Mouse (Mus musculus) stomach, postnatal 0 days (tissue): ENCODE results near the gene Klc1.
A peak's percentile ranks its signal among the peaks of the same experiment; 100 is the strongest.

Experiments used
- CTCF ChIP-seq: IDR thresholded peaks from 2 replicates; pipeline ENCODE4 v1.5.1; 2016; ENCODE audit warnings: antibody characterized with exemption, low read depth, mild to moderate bottlenecking, moderate library complexity
- EP300 ChIP-seq: optimal IDR thresholded peaks from 2 replicates; pipeline ENCODE3; 2016; ENCODE audit warnings: antibody characterized with exemption

- peak; percentile 65 for TF ChIP-seq CTCF
- TF ChIP-seq EP300 = no peak
Measured at GRCm38 (mm10) chr12:111769306-111769705, 10.7 kb downstream of the Klc1 start.
